Mouse (Mus musculus) heart, embryonic 16.5 days (tissue): ENCODE data around the gene Slc22a23. TPM values are rescaled to one million over a fixed set of nuclear protein-coding genes. Genes with fewer than 3 reads are reported as not detected.

Experiments
- ATAC-seq: fragments of 200-750 bp; cut with Nextera tagmentation; replicated peaks from 2 replicates; pipeline ENCODE4 v1.8.0; 2017; ENCODE audit warnings: moderate number of reproducible peaks; ENCODE audit not compliant: insufficient read depth, low FRiP score; ENCODE audit errors: extremely low read depth
- H3K27ac ChIP-seq: fragments of 300-500 bp; sonication (generic); 2 replicates; pipeline ENCODE4 v1.5.1; 2014; ENCODE audit warnings: mild to moderate bottlenecking, low read length, control low read depth, moderate library complexity
- H3K27me3 ChIP-seq: fragments of 300-500 bp; sonication (generic); 2 replicates; pipeline ENCODE4 v1.6.1; 2014; ENCODE audit warnings: low read length, mixed read lengths; ENCODE audit not compliant: control insufficient read depth, insufficient read depth
- H3K36me3 ChIP-seq: fragments of 300-500 bp; sonication (generic); 2 replicates; pipeline ENCODE4 v1.6.1; 2014; ENCODE audit not compliant: control insufficient read depth, insufficient read depth
- H3K4me1 ChIP-seq: fragments of 300-500 bp; sonication (generic); 2 replicates; pipeline ENCODE4 v1.6.1; 2014; ENCODE audit warnings: low read length, mixed read lengths; ENCODE audit not compliant: control insufficient read depth, insufficient read depth
- H3K4me2 ChIP-seq: fragments of 300-500 bp; sonication (generic); 2 replicates; pipeline ENCODE4 v1.6.1; 2014; ENCODE audit warnings: low read depth, mild to moderate bottlenecking, control low read depth, low read length
- H3K4me3 ChIP-seq: fragments of 300-500 bp; sonication (generic); 2 replicates; pipeline ENCODE4 v1.5.1; 2014; ENCODE audit warnings: mild to moderate bottlenecking, control low read depth, low read length
- H3K9ac ChIP-seq: fragments of 300-500 bp; sonication (generic); 2 replicates; pipeline ENCODE4 v1.6.1; 2014; ENCODE audit warnings: low read length, control low read depth
- H3K9me3 ChIP-seq: fragments of 300-500 bp; sonication (generic); replicated peaks from 2 replicates; pipeline ENCODE4 v1.6.1; 2016; ENCODE audit warnings: low read length; ENCODE audit not compliant: control insufficient read depth
- WGBS: fragments of 180-500 bp; shearing (Covaris S2); extraction: QIAGEN DNeasy Blood & Tissue Kit; methylation state at CpG from one replicate; pipeline ENCODE4 v1.1.7; 2014; 5-methylcytosine and 5-hydroxymethylcytosine counted together
- polyA plus RNA-seq: library from polyadenylated mRNA; unstranded; fragments of >200 nt; fragmentation: Nextera tagmentation; extraction: Ambion mirVana; gene quantifications from 2 replicates; pipeline ENCODE4 v1.2.1, GENCODE M21; 2015

The Slc22a23 gene
- polyA plus RNA-seq, 1 experiment from 2014 or later: 3.3 TPM

- peaks cover 5% of the 10 kb centered on the region for H3K4me1 ChIP-seq
- no peak for ATAC-seq
- no peaks in the 10 kb centered on the region for H3K36me3 ChIP-seq
- 89% methylated on average over 7 of the region's 7 CpGs for WGBS
- H3K27ac ChIP-seq: no peak overlapping the region
- no peak overlapping the region for H3K4me2 ChIP-seq
- no peaks in the 10 kb centered on the region for H3K9me3 ChIP-seq
- no peaks in the 10 kb centered on the region for H3K27me3 ChIP-seq
- no peak overlapping the region for H3K9ac ChIP-seq
- H3K4me3 ChIP-seq: no peak overlapping the region
These were observed 13.4 kb downstream of the Slc22a23 start for GRCm38 (mm10) chr13:34331399-34332186.

GRCm38 (mm10) chr13:34329589-34329988 lies 15.4 kb downstream of the Slc22a23 start:
- Histone ChIP-seq H3K4me2 (no peak overlapping the region), H3K27me3 (no peaks in the 10 kb centered on the region), H3K4me1 (peaks cover 5% of the 10 kb centered on the region), H3K9me3 (no peaks in the 10 kb centered on the region), H3K9ac (no peak overlapping the region), H3K27ac (no peak overlapping the region), H3K36me3 (no peaks in the 10 kb centered on the region), H3K4me3 (no peak overlapping the region)
- WGBS: 86% methylated on average over 4 of the region's 4 CpGs
- ATAC-seq: no peak

- Histone ChIP-seq H3K27me3 (no peaks in the 10 kb centered on the region), H3K4me3 (no peak overlapping the region), H3K9me3 (no peaks in the 10 kb centered on the region), H3K9ac (no peak overlapping the region), H3K27ac (no peak overlapping the region), H3K36me3 (no peaks in the 10 kb centered on the region), H3K4me1 (no peaks in the 10 kb centered on the region; the same call in 1 of the 2 replicates), H3K4me2 (no peak overlapping the region)
- ATAC-seq: no peak
- 80% methylated on average over 1 of the region's 1 CpGs for WGBS
These were observed 18.0 kb downstream of the Slc22a23 start for GRCm38 (mm10) chr13:34326992-34327391.

DNA sequence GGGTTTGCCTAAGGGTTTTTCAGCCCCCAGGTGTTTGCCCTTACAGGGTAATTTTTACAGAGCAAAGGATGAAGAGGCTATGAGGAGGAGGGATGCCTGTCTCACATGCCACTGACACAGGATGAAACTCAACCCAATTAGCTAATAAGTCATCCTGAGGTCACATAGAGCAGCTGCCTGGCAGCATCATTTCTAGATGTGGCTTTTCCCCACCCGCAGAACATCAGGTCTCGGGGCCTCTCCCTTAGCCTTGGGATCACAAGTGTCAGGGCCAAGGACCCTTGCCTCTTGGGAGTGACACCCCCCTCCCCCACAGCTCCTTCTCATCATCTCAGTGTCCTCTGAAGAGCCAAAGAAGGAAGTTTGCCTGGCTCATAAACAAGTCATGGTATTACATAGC lies 21.6 kb downstream of the Slc22a23 start:
- no peak overlapping the region for H3K27ac ChIP-seq
- no peaks in the 10 kb centered on the region for H3K27me3 ChIP-seq
- no peaks in the 10 kb centered on the region for H3K4me1 ChIP-seq
- H3K9ac ChIP-seq: no peak overlapping the region
- ATAC-seq: no peak
- H3K36me3 ChIP-seq: no peaks in the 10 kb centered on the region
- no peak overlapping the region for H3K4me3 ChIP-seq
- H3K4me2 ChIP-seq: no peak overlapping the region
- WGBS: 90% methylated on average over 2 of the region's 2 CpGs
- H3K9me3 ChIP-seq: no peaks in the 10 kb centered on the region

DNA sequence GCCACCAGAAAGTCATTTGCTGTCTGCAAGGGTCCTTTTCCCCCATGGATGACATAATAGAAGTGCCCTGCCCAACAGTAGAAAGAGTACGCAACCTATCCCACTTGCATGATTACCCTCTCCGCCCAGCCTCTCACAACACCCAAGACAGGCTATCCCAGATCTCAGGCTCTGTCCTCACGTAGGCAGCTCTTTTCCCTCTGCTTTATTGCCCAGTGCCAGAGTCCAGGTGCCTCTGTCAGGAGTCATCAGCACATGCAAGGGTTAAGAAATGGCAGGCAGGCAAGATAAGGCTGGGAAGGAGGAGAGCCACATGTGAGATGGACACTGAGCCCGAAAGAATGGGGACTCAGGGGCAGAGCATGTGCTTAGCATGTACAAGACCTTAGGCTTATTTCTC lies 24.5 kb downstream of the Slc22a23 start:
- 76% methylated on average over 4 of the region's 4 CpGs for WGBS
- no peaks in the 10 kb centered on the region for H3K36me3 ChIP-seq

GRCm38 (mm10) chr13:34317051-34317450 lies 27.9 kb downstream of the Slc22a23 start:
- Histone ChIP-seq H3K27me3 (no peaks in the 10 kb centered on the region), H3K27ac (no peak overlapping the region), H3K4me2 (no peak overlapping the region), H3K36me3 (no peaks in the 10 kb centered on the region), H3K9me3 (no peaks in the 10 kb centered on the region), H3K4me1 (peaks cover 3% of the 10 kb centered on the region; the same call in 1 of the 2 replicates), H3K9ac (no peak overlapping the region), H3K4me3 (no peak overlapping the region)
- WGBS: 62% methylated on average over 4 of the region's 4 CpGs
- ATAC-seq: no peak

More for the DNA sequence above, 24.5 kb downstream of the Slc22a23 start:
- H3K27me3 ChIP-seq: no peaks in the 10 kb centered on the region
- ATAC-seq: no peak
- no peaks in the 10 kb centered on the region for H3K4me1 ChIP-seq
- H3K4me3 ChIP-seq: no peak overlapping the region
- H3K27ac ChIP-seq: no peak overlapping the region
- H3K9ac ChIP-seq: no peak overlapping the region
- H3K4me2 ChIP-seq: no peak overlapping the region
- no peaks in the 10 kb centered on the region for H3K9me3 ChIP-seq

DNA sequence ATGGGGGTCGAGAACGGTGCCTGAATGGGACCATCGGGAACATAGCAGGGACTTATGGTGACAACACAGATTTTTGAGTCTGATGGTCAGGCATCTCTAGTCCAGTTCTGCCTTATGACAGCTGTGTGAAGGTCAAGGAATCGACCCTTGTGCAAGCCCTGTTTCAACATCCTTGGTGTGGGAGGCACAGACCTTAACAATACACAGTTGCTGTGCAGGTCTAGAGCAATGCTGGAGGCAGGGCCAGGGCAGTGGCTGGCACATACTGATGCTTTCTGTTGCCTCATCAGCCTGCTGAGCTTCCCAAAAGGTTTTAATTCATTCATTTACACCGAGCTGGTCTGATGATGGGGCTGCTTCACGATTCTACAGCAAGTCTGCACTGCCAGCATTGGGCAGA lies 28.5 kb downstream of the Slc22a23 start:
- no peaks in the 10 kb centered on the region for H3K9me3 ChIP-seq
- no peaks in the 10 kb centered on the region for H3K27me3 ChIP-seq
- H3K4me2 ChIP-seq: no peak overlapping the region
- no peak for ATAC-seq
- H3K27ac ChIP-seq: no peak overlapping the region
- no peak overlapping the region for H3K4me3 ChIP-seq
- peaks cover 3% of the 10 kb centered on the region; the same call in 1 of the 2 replicates for H3K4me1 ChIP-seq
- no peak overlapping the region for H3K9ac ChIP-seq
- no peaks in the 10 kb centered on the region for H3K36me3 ChIP-seq
- 79% methylated on average over 6 of the region's 6 CpGs for WGBS

- Histone ChIP-seq H3K9ac (no peak overlapping the region), H3K27me3 (no peaks in the 10 kb centered on the region), H3K4me3 (no peak overlapping the region), H3K4me1 (peaks cover 3% of the 10 kb centered on the region; the same call in 1 of the 2 replicates), H3K9me3 (no peaks in the 10 kb centered on the region), H3K4me2 (no peak overlapping the region), H3K27ac (no peak overlapping the region), H3K36me3 (no peaks in the 10 kb centered on the region)
- WGBS: 54% methylated on average over 4 of the region's 4 CpGs
- ATAC-seq: no peak
These were observed 31.9 kb downstream of the Slc22a23 start for GRCm38 (mm10) chr13:34313033-34313491.

DNA sequence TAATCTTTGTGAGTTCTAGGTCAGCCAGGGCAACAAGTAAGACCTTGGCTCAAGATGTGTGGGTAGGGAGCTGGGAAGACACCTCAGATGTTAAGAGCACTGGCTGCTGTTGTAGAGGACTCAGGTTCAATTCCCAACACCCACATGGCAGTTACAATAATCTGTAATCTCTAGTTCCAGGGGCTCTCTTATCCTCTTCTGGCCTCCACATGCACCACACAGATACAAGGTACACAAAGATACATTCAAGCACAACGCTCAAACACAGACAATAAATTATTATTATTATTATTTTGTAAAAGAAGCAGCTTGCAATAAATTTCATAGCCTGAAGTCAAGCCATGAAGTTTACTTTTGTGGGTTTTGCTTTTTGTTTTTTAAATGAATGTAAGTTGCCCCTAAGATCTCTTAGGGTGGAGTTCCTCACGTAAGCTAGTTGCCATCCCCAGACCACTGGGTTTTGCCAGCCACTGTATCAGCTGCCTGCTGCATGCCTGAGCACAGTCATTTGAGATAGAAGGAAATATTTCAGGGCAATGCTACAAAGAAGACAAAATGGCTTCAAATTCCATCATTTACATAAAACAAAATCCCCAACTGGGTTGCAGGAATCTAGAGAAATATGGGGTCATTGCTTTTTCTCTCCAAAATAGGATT lies 32.5 kb downstream of the Slc22a23 start:
- ATAC-seq: no peak
- 70% methylated on average over 2 of the region's 2 CpGs for WGBS
- Histone ChIP-seq H3K4me2 (no peak overlapping the region), H3K9ac (no peak overlapping the region), H3K36me3 (no peaks in the 10 kb centered on the region), H3K27me3 (no peaks in the 10 kb centered on the region), H3K9me3 (no peaks in the 10 kb centered on the region), H3K4me3 (no peak overlapping the region), H3K27ac (no peak overlapping the region), H3K4me1 (peaks cover 3% of the 10 kb centered on the region; the same call in 1 of the 2 replicates)
